Mouse (Mus musculus) CD4-positive naive resting alpha-beta T cell, adult 76 days (primary cell): ENCODE data around the gene Theg. TPM values are rescaled to one million over a fixed set of nuclear protein-coding genes. Genes with fewer than 3 reads are reported as not detected.

Experiments used
- total RNA-seq: library from RNA; stranded (reverse); gene quantifications from one replicate; pipeline ENCODE4 v1.2.4, GENCODE M21; 2023

Gene Theg
- not detected for total RNA-seq

GRCm38 (mm10) chr10:79587061-79587751, at the start of gene Theg:
Gene Theg (minus strand): TSS chr10:79587331.

GRCm38 (mm10) chr10:79613578-79614304, 26.6 kb upstream of the Theg start, which contains the start of gene C2cd4c:
Gene C2cd4c (minus strand): TSS chr10:79614025.

DNA sequence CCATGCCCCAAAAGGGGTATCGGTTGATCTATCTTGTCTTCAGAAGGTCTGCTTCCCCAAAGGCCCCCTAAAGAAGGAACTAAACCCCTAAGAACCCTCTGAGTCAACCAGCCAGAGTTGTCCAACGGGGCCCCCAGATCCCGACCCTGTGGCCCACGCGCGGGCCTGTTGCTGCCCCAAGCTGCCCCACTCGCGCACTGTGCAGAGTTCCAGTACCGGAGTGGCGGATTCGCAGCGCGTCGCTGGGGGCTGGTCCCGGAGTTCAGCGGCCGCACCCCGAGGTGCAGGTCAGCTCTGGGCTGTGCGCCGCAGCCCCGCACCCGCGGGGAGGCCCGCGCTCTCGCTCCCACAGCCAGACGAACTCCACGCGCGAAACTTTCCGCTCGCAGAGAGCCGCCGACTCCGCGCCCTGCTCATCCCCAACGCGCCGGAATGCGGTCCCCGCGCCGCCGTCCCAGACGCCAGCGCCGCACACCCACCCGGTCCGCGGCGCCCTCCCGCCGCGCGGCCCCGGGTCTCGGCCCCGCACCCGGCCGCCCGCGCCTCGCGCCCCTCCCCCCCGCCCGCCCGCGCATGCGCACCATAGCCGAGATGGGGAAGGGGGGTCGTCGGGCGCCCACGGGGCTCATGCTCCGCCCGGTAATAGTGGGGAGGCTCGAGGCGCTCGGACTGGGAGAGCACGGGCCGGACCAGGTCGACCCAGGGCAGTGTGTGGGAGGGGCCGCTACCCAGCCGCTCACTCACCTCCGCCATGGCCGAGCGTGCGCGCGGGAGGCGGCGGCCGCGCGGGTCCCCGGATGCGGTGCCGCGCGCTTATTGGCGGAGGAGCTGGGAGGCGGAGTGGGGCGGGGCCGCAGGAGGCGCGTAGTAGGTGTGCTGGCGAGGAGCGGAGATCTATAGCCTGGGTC, 32.5 kb downstream of the Theg start, which contains the start of gene Mier2:
TSS of gene Mier2 (minus strand) at position 870 of the 908 bp plus-strand sequence.

DNA sequence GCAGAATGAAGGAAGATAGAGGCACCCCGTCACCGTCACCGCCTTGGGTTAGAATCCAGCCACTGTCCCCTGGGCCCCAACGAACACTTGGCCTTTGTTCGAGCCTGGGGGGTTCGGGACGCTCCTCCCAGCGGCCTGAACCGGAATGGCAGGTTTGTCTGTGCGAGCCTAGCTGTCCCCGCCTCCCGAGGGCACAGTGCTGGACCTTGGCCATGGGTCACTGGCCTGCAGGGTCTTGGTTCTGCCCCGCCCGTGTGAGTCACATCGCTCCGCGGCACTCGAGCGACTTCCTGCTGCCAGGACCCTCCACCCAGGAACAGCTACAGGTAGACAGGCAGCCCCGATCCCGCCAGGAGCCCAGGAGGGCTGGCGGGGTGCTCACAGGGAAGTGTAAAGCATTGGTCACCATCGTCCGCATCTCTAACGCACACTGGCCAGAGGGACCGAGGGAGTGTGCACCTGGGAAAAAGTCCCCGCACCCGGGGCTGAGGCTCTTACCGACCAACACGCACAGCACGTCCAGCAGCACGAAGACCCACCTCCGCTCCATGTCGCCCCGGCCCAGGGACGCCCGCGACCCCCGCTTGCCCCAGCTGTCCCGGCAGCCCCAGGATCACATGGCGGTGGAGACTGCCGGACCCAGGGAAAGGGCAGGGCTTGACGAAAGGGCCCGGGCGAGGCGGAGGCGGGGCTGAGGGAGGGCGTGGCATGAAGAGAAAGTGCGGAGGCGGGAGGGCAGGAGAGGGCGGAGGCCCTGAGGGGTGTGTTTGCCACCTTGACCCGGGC, 53.8 kb downstream of the Theg start, which contains the start of gene Plpp2:
TSS of gene Plpp2 (minus strand) at position 671 of the 786 bp plus-strand sequence.

Other genes starting within 250 kb of the Theg start
- gene Vmn2r82, start 230.8 kb downstream of the Theg start, total RNA-seq, result not detected
- gene Vmn2r83, start 118.6 kb downstream of the Theg start, total RNA-seq, result not detected
- gene Plpp2, start 53.5 kb downstream of the Theg start, total RNA-seq, result 2.9 TPM
- gene Mier2, start 32.1 kb downstream of the Theg start, total RNA-seq, result 57.4 TPM
- not detected for gene C2cd4c, start 26.7 kb upstream of the Theg start, total RNA-seq
- gene Shc2, start 50.6 kb upstream of the Theg start, total RNA-seq, result not detected
- not detected for gene Odf3l2, start 58.4 kb upstream of the Theg start, total RNA-seq
- not detected for gene Madcam1, start 77.2 kb upstream of the Theg start, total RNA-seq
- gene Tpgs1, start 82.0 kb upstream of the Theg start, total RNA-seq, result 18.3 TPM
- 81.6 TPM for gene Cdc34, start 94.9 kb upstream of the Theg start, total RNA-seq
- gene Gzmm, start 101.7 kb upstream of the Theg start, total RNA-seq, result 2.1 TPM
- 88.4 TPM for gene Bsg, start 117.2 kb upstream of the Theg start, total RNA-seq
- gene Hcn2, start 129.3 kb upstream of the Theg start, total RNA-seq, result not detected
- 48.0 TPM for gene Polrmt, start 159.2 kb upstream of the Theg start, total RNA-seq
- gene Fgf22, start 167.7 kb upstream of the Theg start, total RNA-seq, result not detected
- gene Rnf126, start 179.6 kb upstream of the Theg start, total RNA-seq, result 58.0 TPM
- gene Fstl3, start 189.9 kb upstream of the Theg start, total RNA-seq, result not detected
- gene Prss57, start 203.6 kb upstream of the Theg start, total RNA-seq, result not detected
- gene Palm, start 206.2 kb upstream of the Theg start, total RNA-seq, result 2.8 TPM
- gene Misp, start 233.7 kb upstream of the Theg start, total RNA-seq, result not detected